Mouse (Mus musculus): ENCODE measurements around the gene Afg1l.

GRCm38 (mm10) chr10:42325305-42325704 is 153.1 kb downstream of the Afg1l start:
- TF ChIP-seq CTCF (IDR thresholded peaks at IDR 0.05; ENCODE audit: extremely low read depth, insufficient read length, insufficient replicate concordance, low read depth, low read length) = no peak
- no peak for TF ChIP-seq POLR2A (IDR thresholded peaks at IDR 0.05; ENCODE audit: low read depth, low read length)
